Mouse (Mus musculus): Measurements from ENCODE around the gene Nol9.
A peak's percentile ranks its signal among the peaks of the same experiment; 100 is the strongest.
"Not testable (repeated sequence)": the region's sequence is repeated elsewhere in the genome, so short reads cannot be mapped to it uniquely, and the experiment has no call there.

The Nol9 gene

DNA sequence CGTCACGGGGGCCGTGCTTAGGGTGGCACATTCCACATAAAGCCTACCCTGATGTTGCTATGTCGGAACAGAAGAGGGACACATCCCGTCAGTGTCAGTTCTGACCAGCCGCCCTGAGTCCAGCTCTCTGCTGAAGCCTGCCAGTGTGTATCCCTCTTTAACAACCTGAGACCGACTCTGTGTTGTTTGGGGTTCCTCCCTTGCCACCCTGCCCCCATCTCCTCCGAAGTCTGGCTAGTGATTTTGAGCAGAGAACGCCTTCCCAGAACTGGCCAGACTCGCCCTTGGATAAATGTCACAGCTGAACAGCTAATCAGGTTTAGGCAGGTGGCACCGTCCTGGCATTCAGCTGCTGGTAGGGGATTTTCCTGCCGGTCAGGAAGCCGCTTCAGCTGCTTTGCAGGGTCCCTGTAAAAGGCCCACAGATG, 28.4 kb upstream of the Nol9 start:
- no peak for DNase-seq (ENCODE audit: low spot score)

DNA sequence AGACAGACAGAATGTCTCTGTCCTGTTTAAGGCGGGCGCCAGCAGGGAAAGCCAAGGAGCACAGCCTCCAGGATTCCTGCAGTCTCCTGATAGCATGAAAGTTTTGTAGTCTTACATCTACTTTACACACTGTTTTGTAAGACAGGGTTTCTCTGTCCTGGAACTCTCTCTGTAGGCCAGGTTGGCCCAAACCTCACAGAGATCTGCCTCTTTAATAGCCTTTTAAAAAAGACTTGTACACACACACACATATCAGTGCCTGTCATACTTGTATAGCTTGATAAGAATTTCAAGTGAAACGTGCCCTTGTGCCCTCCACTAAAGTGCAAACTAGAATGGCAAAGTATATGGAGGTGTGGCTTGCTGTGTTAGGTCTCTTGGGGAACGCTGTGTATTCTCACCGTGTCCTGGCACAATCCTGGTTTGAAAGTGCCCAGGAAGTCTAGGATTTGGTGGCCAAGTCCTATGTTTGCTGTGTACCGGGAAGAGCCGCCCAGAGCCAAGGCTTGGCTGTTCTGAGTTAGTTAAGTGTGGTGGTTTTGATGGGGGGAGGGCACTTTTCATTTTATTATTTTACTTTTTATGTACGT, 27.9 kb upstream of the Nol9 start:
- DNase-seq (ENCODE audit: low spot score), result no peak

DNA sequence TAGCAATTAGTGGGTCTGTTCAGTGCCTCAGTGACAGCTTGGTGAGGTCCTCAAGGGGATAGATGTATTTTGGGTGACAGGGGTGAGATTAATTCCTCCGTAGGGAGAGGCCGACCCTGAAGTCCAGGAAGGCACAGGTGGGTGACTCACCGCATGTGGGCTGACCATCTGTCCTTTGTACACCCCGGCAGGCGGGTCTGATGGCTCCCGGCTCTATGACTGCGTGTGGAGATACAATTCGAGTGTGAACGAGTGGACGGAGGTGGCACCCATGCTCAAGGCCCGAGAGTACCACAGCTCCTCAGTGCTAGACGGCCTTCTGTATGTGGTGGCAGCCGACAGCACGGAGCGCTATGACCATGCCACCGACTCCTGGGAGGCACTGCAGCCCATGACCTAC, 27.0 kb upstream of the Nol9 start:
- DNase-seq (ENCODE audit: low spot score), result no peak

DNA sequence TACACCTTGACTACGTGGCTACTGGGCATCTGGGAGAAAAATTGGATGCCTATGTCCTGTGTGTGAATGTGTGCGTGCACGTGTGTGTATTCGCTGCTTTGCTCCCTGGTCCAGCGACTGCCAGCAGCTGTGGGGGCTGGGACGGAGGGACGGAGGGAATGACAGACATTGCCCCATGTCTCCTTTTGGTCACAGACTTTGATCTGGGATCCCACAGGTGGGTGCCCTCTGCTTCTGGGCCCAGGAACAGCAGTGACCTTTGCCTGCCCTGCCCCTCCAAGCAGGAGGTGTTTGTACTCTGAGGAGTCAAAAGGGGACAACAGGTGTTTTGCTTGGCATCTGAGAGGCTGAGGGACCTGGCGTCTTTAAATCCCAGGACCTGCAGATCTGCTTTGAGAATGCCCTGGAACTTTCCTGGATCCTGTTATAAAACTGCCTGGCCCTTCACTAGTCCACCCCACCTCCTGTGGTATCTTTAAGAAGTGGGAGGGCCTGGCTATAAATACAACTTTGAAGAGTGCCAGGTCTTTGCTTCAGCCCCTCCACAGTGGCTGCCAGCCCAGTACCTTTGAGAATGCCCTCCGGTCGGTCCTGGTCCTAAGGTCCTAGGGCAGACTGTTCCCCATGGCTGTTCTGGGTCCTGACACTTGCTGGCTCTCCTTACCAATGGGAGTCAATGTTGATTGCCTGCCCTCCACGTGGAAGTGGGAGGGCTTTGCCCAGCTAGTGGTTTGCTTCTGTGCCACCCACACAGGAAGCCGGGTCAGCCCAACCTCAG, 25.9 kb upstream of the Nol9 start:
- DNase-seq (ENCODE audit: low spot score), result no peak

DNA sequence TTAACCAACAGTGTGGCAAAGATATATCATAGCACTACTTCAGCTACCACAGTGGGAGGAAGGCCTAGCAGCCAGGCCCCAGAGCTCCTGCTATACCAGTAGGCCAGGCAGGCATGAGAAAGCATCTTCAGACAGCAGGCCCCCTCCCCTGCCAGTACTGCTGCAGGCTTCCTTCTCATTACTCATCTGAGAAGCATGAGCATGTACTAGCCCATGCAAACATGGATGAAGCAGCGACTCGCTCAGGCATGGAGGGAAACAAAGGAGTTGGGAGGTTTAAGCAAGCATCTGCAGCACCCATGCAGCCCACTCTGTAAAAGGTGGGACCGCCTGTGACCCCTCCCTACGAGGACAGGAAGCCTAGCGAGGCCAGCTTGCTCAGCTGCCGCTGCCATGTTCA, 20.0 kb upstream of the Nol9 start:
- DNase-seq (ENCODE audit: low spot score), result no peak

DNA sequence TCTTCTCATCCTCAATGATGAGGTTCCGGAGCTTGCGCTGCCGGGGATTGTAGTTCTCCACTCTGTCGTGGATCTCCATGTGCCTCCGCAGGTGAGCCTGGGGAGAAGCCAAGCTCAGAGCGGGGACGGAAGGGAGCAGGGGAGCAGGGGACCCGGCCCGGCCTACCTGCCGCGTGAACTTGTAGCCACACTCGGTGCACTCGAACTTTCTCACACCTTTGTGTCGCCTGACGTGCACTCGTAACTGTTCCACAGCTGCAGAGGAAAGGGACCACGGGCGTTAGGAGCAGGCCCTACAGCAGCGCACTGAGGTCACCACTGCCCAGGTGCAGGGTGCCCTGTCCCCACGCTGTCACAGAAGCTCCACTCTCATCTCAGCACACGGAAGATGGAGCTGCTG, 19.1 kb upstream of the Nol9 start:
- DNase-seq (ENCODE audit: low spot score), result no peak

DNA sequence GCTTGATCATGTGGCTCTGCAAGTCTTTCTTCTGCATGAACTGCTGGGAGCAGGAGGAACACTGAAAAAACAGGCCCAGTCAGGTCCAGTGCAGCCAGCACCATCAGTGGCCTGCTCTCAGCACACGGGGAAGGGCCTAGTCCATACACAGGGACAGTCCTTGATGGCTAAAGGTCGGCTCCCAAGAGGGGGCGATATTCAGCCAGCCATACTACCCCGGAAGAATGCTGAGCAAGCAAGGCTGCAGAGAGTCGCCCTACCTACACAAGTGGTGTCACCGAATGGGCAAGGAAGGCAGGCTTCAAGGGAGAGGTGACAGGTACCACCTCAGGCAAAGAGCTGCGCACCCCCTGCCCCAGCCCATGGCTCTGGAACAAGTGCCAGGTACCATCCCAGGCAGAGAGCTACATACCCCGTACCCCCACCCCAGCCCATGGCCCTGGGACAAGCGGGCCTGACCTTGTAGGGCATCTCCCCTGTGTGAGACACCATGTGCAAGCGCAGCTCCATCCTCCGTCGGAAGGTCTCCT, 17.5 kb upstream of the Nol9 start:
- DNase-seq (ENCODE audit: low spot score), result no peak

DNA sequence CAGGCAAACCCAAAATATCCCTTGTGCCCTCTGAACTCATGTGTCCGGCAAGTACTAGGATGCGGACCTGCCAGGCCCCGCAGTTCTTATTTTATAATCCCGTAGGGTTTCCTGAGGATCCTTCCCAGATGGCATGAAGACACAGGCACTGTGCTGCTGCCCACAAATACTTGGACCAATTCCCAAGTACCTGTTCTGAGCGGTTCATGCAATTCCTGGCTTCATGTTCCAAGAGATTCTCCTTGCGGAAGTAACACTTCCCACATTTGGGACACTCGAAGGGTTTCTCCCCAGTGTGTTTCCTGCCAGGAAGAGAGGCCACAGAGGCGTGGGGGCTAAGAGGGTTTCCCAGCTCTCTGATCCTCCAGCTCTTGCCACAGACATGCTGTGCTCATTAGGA, 16.6 kb upstream of the Nol9 start:
- no peak for DNase-seq (ENCODE audit: low spot score)

DNA sequence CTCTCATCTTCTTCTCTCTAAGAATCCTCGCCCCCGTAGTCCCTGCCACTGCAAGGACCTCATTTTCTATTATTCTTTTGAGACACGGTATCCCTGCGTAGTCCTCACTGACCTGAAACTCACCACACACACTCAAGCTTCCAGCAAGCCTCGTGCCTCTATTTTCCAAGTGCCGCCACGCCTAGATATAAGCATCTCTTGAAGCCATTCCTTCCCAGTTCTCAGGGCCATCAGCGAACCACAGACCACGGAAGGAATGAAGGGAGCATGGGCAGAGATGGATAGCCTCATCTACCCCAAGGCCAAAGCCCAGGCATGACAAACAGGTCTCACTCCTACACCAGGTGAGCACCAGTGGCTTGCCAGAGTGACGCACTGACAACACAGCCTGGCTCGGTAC, 14.6 kb upstream of the Nol9 start:
- no peak for DNase-seq (ENCODE audit: low spot score)

DNA sequence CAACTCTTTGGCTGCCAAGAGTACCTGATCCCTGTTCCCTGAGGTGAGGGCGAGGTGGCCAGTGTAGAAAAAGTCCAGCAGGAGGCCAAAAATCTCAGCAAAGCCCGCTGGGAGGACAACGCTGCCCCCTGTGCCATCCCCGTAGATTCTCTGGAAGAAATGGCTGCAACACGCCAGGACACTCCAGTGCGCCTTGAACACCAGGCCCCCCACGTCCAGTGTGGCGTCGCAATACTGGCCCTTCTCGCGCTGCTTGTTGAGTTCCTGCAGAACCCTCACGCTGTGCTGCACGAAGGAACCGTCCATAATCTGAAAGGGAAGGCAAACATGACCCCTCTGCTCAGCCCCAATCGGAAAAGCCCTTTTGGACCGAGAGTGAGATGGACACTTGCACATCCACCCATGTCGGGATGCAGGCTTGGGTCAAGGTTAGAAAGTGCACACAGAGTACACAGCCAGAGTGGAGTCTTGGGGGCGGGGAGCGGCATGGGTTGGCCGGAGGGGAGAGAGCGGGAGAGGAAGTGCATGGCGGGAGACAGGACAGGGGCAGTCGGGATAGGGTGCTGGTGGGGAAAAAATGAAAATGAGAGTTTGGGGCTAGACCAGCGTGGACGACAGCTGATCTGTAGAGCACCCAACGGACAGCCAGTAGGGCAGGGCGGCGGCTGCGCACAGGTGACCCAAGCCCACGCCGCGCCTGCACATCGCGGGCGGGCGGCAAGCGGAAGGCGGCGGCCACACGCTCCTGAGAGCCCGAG, 12.2 kb upstream of the Nol9 start:
- DNase-seq (ENCODE audit: low spot score), result peak; percentile 72

DNA sequence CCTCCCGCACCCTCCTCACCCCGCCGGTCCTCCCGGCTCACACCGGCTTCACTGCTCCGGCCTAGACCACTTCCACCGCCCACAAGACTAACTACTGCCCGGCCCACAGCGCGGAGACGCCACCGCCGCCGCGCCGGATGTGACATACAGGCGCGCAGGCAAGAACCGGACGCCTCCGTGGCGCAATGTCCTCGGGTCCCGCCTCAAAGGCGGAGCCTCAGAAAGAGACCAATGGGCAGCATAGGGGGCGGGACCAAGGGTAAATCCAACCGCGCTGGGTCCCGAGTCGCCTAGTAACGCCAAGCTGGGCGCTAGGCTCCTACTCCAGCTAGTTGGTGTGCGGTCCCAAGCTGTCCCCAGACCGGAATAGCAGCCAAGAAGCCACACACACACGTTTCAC, 11.6 kb upstream of the Nol9 start, which contains the start of gene Zbtb48:
Gene Zbtb48, minus strand, starts transcription at position 148 of the 400 bp plus-strand sequence.
- DNase-seq (ENCODE audit: low spot score), result peak; percentile 96

DNA sequence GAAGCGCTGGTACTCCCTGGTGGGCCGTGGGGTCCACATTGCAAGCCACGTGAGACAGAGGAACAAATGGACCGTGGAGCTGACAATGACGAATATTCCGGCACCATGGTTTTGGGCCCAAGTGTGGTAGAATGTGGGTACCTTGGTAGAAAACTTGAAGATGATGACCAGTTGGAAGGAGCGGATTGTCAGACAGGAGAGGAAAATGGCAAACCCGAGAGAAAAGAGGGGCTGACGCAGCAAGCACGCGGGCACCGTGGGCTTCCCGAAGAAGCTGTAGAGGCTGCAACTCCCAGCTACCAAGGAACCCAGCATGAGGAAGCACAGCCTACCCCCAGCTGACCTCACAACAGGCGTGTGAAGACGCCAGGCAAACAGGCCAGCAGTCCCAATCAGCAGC, 10.7 kb upstream of the Nol9 start:
- no peak for DNase-seq (ENCODE audit: low spot score)

DNA sequence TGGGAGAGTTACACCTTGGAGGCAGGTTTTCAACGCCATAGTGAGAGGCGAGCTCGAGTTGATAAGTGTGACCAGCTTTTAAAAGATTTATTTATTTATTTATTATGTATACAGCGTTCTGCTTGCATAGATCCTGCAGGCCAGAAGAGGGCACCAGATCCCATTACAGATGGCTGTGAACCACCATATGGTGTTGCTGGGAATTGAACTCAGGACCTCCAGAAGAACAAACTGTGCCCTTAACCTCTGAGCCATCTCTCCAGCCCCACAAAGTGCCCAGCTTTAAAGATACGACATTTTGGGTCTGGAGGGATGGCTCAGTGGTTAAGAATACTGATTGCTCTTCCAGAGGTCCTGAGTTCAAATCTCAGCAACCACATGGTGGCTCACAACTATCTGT, 10.0 kb upstream of the Nol9 start:
- DNase-seq (ENCODE audit: low spot score), result no peak

DNA sequence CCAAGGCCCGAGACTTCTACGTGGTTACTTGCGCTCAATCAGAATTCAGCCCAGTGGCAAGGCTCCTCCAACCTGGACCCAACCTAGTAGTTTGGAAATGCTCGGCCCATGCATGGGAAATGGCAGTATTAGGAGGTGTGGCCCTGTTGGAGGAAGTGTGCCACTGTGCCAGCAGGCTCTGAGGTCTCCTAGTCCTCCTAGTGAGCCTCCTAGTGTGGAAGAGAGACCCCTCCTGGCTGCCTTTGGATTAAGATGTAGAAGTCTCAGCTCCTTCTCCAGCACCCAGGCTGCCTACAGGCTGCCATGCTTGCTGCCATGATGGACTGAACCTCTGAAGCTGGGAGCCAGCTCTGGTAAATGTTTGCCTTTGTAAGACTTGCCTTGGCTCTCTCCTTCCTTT, 9.1 kb upstream of the Nol9 start:
- DNase-seq (ENCODE audit: low spot score), result no peak

DNA sequence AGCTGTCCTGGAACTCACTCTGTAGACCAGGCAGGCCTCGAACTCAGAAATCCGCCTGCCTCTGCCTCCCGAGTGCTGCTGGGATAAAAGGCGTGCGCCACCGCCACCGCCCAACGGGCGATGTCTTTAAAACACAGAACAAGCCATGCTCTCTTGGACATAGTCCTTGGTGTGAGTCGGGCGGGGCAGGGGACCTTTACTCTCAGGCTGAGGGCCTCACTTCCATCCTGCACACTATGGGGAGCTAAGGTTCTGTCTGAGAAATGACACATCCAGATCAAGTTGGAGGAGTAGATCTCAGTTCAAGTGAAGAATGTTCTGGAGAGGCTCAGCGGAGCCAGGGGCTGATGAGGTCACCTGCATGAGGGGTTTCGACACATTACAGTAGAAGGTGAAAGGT, 6.2 kb upstream of the Nol9 start:
- DNase-seq (ENCODE audit: low spot score), result no peak

DNA sequence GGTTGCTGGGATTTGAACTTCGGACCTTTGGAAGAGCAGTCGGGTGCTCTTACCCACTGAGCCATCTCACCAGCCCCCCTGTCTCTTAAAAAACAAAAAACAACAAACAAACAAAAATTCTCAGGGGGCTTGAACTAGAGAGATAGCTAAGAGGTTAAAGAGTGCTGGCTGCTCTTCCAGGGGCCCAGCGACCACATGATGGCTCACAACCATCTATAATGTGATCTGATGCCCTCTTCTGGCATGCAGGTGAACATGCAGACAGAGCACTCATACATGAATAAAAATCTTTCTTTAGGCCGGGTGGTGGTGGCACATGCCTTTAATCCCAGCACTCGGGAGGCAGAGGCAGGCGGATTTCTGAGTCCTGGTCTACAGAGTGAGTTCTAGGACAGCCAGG, 2.7 kb upstream of the Nol9 start:
- not testable (repeated sequence) for DNase-seq (ENCODE audit: low spot score)

DNA sequence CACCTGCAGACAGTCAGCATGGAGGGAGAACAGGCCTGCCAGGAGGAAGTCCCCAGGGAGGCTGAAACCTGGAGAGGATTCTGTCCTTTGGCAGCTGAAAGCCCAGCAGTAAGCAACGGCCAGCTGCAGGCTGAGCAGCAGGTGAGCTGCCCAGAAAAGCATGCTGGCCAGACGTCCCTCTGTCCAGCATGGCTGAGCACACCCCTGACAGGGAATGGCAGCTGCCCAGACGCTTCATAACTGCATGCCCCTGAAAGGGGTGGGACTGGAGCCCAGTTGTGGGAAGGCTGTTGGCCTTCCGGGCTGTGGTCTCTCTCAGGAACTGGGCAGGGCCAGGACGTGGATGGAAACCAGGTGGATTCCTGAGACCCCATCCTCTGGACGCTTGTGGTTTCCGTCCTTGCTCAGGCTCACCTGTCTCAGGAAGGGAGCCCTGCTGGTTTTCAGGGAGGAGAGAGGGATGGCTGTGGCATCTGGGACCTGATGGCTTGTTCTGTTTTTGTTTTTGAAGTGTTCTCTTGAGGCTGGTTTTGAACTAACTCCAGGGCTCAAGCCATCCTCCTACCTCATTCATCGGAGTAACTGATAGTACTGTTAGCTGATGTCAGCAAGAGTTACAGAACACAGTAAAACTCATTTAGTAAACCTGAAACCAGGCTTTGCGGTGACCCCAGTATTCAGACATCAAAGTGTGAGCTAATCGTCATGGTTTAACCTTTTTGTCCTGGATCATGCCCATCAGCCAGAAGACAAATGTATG, 716 bp upstream of the Nol9 start, which contains the start of gene Tas1r1:
Gene Tas1r1, minus strand, starts transcription at position 344 of the 760 bp plus-strand sequence.
- DNase-seq (ENCODE audit: low spot score), result peak; percentile 41

DNA sequence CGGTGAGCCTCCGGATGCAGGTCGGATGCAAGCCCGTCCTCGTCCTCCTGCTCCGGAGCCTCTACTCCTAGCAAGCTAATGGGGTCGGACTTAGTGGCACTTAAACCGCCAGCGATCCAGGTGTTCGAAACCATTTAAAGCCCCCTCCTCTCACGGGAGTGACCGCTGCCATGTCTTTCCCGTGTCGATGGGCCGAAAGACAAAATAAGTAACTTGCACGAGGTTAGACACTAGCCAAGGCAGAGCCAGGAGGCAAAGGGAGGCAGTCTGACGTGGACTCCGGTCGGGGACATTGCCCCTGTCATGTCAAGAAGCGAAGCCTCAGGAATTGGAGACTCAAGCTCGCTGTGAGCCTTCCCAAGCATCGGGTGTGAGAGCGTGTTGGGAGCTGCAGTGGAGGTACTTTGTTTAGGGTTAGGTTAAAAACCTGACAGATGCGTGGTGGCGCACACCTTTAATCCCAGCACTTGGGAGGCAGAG, 750 bp downstream of the Nol9 start:
- DNase-seq (ENCODE audit: low spot score), result no peak

DNA sequence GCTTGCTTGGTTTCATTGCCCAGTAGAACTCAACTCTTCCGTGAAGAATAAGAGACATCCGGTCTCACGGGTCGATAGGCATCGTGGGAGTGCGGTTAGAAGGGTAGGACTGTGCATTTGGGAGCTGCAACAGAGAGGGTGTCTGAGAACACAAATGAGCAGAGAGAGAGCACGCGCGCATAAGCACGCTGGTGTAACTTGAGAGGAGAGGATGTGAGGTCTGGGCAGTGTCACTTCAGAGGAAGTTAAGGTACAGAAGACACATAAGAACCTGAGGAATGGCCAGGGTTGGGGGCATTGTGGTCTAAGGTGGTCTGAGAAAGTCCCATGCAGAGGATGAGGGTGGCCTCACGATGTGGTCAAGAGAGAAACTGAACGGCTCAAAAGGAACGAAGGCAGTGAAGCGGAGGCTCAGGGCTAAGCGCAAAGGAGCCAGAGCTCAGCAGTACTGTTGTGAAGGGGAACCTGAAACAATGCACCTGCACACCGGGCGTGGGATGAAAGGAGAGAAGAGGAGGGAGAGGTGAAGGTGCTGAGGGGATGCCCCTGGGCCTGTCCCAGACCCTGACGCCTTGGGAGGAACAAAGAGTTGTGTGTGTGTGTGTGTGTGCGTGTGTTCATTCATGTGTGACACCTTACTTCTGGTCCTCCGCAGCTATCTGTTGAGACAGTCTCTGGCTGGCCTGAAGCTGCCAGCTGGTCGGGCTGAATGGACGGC, 3.0 kb downstream of the Nol9 start:
- no peak for DNase-seq (ENCODE audit: low spot score)

DNA sequence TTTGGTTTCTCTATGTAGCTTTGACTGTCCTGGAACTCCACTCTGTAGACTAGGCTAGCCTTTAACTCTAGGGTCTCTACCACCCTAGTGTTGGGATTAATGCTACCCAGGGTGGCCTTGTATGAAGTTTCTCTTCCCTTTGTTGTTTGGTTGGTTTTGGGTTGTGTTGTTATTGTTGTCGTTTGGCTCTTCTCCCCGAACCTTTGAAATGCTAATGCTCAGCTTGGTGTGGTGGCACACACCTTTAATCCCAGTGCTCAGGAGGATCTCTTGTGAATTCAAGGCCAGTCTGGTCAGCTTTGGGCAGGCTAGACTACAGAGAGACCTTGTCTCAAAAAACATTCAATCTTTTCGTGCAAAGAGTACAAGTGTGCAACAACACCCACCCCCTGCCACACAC, 4.0 kb downstream of the Nol9 start:
- DNase-seq (ENCODE audit: low spot score), result no peak

DNA sequence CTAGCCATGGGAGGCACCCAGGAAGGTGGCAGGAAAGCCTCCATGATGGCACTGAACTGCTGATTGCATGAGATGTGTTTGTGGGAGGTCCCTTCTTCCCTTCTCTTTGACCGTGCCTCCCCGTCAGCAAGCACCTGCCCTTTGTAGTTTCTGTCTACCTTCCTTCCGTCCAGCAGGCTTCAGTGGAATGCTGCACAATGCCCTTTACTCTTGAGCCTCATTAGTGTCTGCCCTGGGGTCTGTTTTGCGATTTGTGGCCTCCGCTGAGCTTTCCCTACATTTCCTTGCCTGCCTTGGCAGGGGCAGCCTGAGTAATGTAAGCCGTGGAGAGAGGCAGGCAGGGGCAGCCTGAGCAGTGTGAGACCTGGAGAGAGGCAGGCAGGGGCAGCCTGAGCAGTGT, 5.5 kb downstream of the Nol9 start:
- no peak for DNase-seq (ENCODE audit: low spot score)

All from testis, postnatal 10 days (tissue).